Mouse (Mus musculus) mouse embryonic stem cell (cell line): ENCODE measurements around the gene Arap1.

Experiments
- in situ Hi-C, 2 experiments: fragments of 300-500 bp; cut with MboI; formaldehyde crosslinking; loops; 1 replicate in 1 of 2; 3 replicates in 1 of 2; pipeline ENCODE4 v1.14.3; 2019 to 2020; ENCODE audit warnings: low sequenced_read_pairs in 2 of 2, low pct_unique_long_range_greater_than_20kb in 1 of 2, mixed read lengths in 1 of 2; ENCODE audit not compliant: unreplicated experiment in 1 of 2

Arap1 gene

GRCm38 (mm10) chr7:101383756-101384155 lies 35.9 kb downstream of the Arap1 start:
- in situ Hi-C loops, result no loop called here

GRCm38 (mm10) chr7:101384931-101385330 lies 37.1 kb downstream of the Arap1 start:
- in situ Hi-C loops, result no loop called here

GRCm38 (mm10) chr7:101385331-101385733 lies 37.5 kb downstream of the Arap1 start:
- in situ Hi-C loops, result no loop called here

GRCm38 (mm10) chr7:101385866-101386452 lies 38.1 kb downstream of the Arap1 start:
- in situ Hi-C loops, result no loop called here

GRCm38 (mm10) chr7:101389256-101389655 lies 41.4 kb downstream of the Arap1 start:
- in situ Hi-C loops, result no loop called here

- in situ Hi-C loops, result no loop called here
These were observed 44.1 kb downstream of the Arap1 start for GRCm38 (mm10) chr7:101391909-101392479.

GRCm38 (mm10) chr7:101393015-101393414 lies 45.1 kb downstream of the Arap1 start:
- in situ Hi-C loops, result no loop called here

GRCm38 (mm10) chr7:101393694-101394504 lies 46.0 kb downstream of the Arap1 start:
- in situ Hi-C loops, result no loop called here

- in situ Hi-C loops, result no loop called here
These were observed 46.7 kb downstream of the Arap1 start for GRCm38 (mm10) chr7:101394569-101394968.

GRCm38 (mm10) chr7:101395471-101395870 lies 47.6 kb downstream of the Arap1 start:
- in situ Hi-C loops, result no loop called here

- in situ Hi-C loops, result no loop called here
These were observed 49.3 kb downstream of the Arap1 start for GRCm38 (mm10) chr7:101397175-101397574.

GRCm38 (mm10) chr7:101401510-101401909 lies 53.6 kb downstream of the Arap1 start:
- in situ Hi-C loops, result no loop called here

- in situ Hi-C loops, result no loop called here
These were observed 56.0 kb downstream of the Arap1 start for GRCm38 (mm10) chr7:101403831-101404230.

GRCm38 (mm10) chr7:101410267-101410936 lies 62.5 kb downstream of the Arap1 start, which contains the start of gene Gm45837:
Gene Gm45837 (plus strand): TSS chr7:101410886.
- in situ Hi-C loops, result no loop called here

- in situ Hi-C loops, result no loop called here
These were observed 64.9 kb downstream of the Arap1 start for GRCm38 (mm10) chr7:101412796-101413195.

- in situ Hi-C loops, result no loop called here
These were observed 66.3 kb downstream of the Arap1 start for GRCm38 (mm10) chr7:101414209-101414608.

GRCm38 (mm10) chr7:101414661-101415511 lies 67.0 kb downstream of the Arap1 start:
- in situ Hi-C loops, result no loop called here

- in situ Hi-C loops, result no loop called here
These were observed 67.7 kb downstream of the Arap1 start for GRCm38 (mm10) chr7:101415512-101416100.
